11 mouse cellular contexts compared by ENCODE assay signal in genomic region chr11:6514837-6515236, GRCm38 (mm10). TPM values are rescaled to one million over a fixed set of nuclear protein-coding genes. Genes with fewer than 3 reads are reported as not detected.
DNase-seq lines count a peak whose midpoint lies in the region; ATAC-seq and TF ChIP-seq lines count a peak whose summit lies in the region.
"Had no signal": no experiment of that assay in that cellular context is flagged by ENCODE, and none has a peak within 500 bp of the region (broad histone marks: within the 10 kb centered on the region; RNA-seq: fewer than 3 reads in every experiment).

No protein-coding gene starts in this region.

- H3K4me2 ChIP-seq in hindbrain, postnatal 0 days (ENCODE audit: low read depth, low read length), result no peak overlapping the region
- no peak overlapping the region for H3K4me2 ChIP-seq in hindbrain, embryonic 13.5 days
- H3K4me2 ChIP-seq in midbrain, postnatal 0 days (ENCODE audit: low read depth, low read length, poor library complexity, severe bottlenecking), result no peak overlapping the region
- no peak overlapping the region for H3K4me2 ChIP-seq in midbrain, embryonic 14.5 days (ENCODE audit: low read length)
- H3K4me2 ChIP-seq: limb, embryonic 12.5 days had no signal

- peak; percentile 16 for DNase-seq in adrenal gland, postnatal 14 days
- no peak for DNase-seq in adrenal gland, postnatal 4 days (ENCODE audit: low spot score in 2 of 2)
- DNase-seq in hindbrain, postnatal 0 days (ENCODE audit: low spot score), result peak; percentile 64
- DNase-seq in midbrain, postnatal 0 days (ENCODE audit: low spot score), result peak; percentile 58
- DNase-seq in midbrain, embryonic 14.5 days, result no peak
- no peak for DNase-seq in B cell, adult 2 months
- no peak for DNase-seq in thymus, postnatal 0 days (ENCODE audit: low spot score)
- DNase-seq: adrenal gland, adult 2 months; heart, adult 18-20 months had no signal

- TF ChIP-seq CTCF in hindbrain, postnatal 0 days (IDR thresholded peaks at IDR 0.05; ENCODE audit: low read depth), result no peak
- no peak for TF ChIP-seq CTCF in midbrain, postnatal 0 days (IDR thresholded peaks at IDR 0.05)

- H3K27me3 ChIP-seq in hindbrain, postnatal 0 days (ENCODE audit: insufficient read depth, low read length), result no peaks in the 10 kb centered on the region
- H3K27me3 ChIP-seq in hindbrain, embryonic 13.5 days, result no peaks in the 10 kb centered on the region
- H3K27me3 ChIP-seq in midbrain, postnatal 0 days (ENCODE audit: insufficient read depth, low read length), result no peaks in the 10 kb centered on the region
- no peaks in the 10 kb centered on the region for H3K27me3 ChIP-seq in midbrain, embryonic 14.5 days (ENCODE audit: control insufficient read depth, insufficient read depth, low read length)
- H3K27me3 ChIP-seq: limb, embryonic 12.5 days had no signal

- no peaks in the 10 kb centered on the region for H3K4me1 ChIP-seq in hindbrain, postnatal 0 days (ENCODE audit: insufficient read depth, low read length)
- no peaks in the 10 kb centered on the region for H3K4me1 ChIP-seq in hindbrain, embryonic 13.5 days (replicated peaks)
- H3K4me1 ChIP-seq in midbrain, postnatal 0 days (ENCODE audit: insufficient read depth, low read length), result no peaks in the 10 kb centered on the region
- no peaks in the 10 kb centered on the region for H3K4me1 ChIP-seq in midbrain, embryonic 14.5 days (ENCODE audit: control insufficient read depth, insufficient read depth, low read length)
- H3K4me1 ChIP-seq: limb, embryonic 12.5 days had no signal

- H3K9me3 ChIP-seq in hindbrain, postnatal 0 days (ENCODE audit: low read length), result no peaks in the 10 kb centered on the region
- H3K9me3 ChIP-seq in hindbrain, embryonic 13.5 days, result no peaks in the 10 kb centered on the region
- H3K9me3 ChIP-seq in midbrain, postnatal 0 days (ENCODE audit: low read length), result no peaks in the 10 kb centered on the region
- no peaks in the 10 kb centered on the region for H3K9me3 ChIP-seq in midbrain, embryonic 14.5 days (ENCODE audit: control insufficient read depth, low read length)
- H3K9me3 ChIP-seq: limb, embryonic 12.5 days had no signal

- H3K27ac ChIP-seq in hindbrain, postnatal 0 days, result no peak overlapping the region
- no peak overlapping the region for H3K27ac ChIP-seq in hindbrain, embryonic 13.5 days
- no peak overlapping the region for H3K27ac ChIP-seq in midbrain, postnatal 0 days (ENCODE audit: low read depth, low read length)
- H3K27ac ChIP-seq in midbrain, embryonic 14.5 days (replicated peaks; ENCODE audit: low read depth, low read length), result no peak overlapping the region
- H3K27ac ChIP-seq: limb, embryonic 12.5 days had no signal

- H3K9ac ChIP-seq in hindbrain, postnatal 0 days (replicated peaks; ENCODE audit: low read length), result no peak overlapping the region
- H3K9ac ChIP-seq in hindbrain, embryonic 13.5 days, result no peak overlapping the region
- H3K9ac ChIP-seq in midbrain, postnatal 0 days (replicated peaks; ENCODE audit: low read length, poor library complexity, severe bottlenecking), result no peak overlapping the region
- no peak overlapping the region for H3K9ac ChIP-seq in midbrain, embryonic 14.5 days (replicated peaks; ENCODE audit: low read length)
- H3K9ac ChIP-seq: limb, embryonic 12.5 days had no signal

- 39% methylated on average over 7 of the region's 7 CpGs for WGBS in hindbrain, postnatal 0 days
- 50% methylated on average over 7 of the region's 7 CpGs for WGBS in hindbrain, embryonic 13.5 days
- 47% methylated on average over 7 of the region's 7 CpGs for WGBS in midbrain, postnatal 0 days
- WGBS in midbrain, embryonic 14.5 days, result 37% methylated on average over 7 of the region's 7 CpGs

- no peak overlapping the region for H3K4me3 ChIP-seq in hindbrain, postnatal 0 days (ENCODE audit: low read length)
- no peak overlapping the region for H3K4me3 ChIP-seq in hindbrain, embryonic 13.5 days
- no peak overlapping the region for H3K4me3 ChIP-seq in midbrain, postnatal 0 days (ENCODE audit: low read depth, low read length)
- H3K4me3 ChIP-seq in midbrain, embryonic 14.5 days (replicated peaks; ENCODE audit: low read depth, low read length), result no peak overlapping the region
- H3K4me3 ChIP-seq: limb, embryonic 12.5 days had no signal

- ATAC-seq in hindbrain, postnatal 0 days, result peak; percentile 82
- no peak for ATAC-seq in hindbrain, embryonic 13.5 days (ENCODE audit: low FRiP score)
- no peak for ATAC-seq in midbrain, postnatal 0 days (ENCODE audit: low FRiP score)
- ATAC-seq in midbrain, embryonic 14.5 days (ENCODE audit: low FRiP score, low TSS enrichment), result no peak; the same call in 1 of the 2 replicates

- H3K36me3 ChIP-seq in hindbrain, postnatal 0 days (ENCODE audit: insufficient read depth, low read length), result no peaks in the 10 kb centered on the region
- no peaks in the 10 kb centered on the region for H3K36me3 ChIP-seq in hindbrain, embryonic 13.5 days
- no peaks in the 10 kb centered on the region for H3K36me3 ChIP-seq in midbrain, postnatal 0 days (ENCODE audit: insufficient read depth, low read length)
- no peaks in the 10 kb centered on the region for H3K36me3 ChIP-seq in midbrain, embryonic 14.5 days (ENCODE audit: control insufficient read depth, insufficient read depth, low read length)
- H3K36me3 ChIP-seq: limb, embryonic 12.5 days had no signal

RNA-seq across cellular contexts. Expression of gene Myo1g, which starts 5.9 kb away (rescaled TPM):
- 4.0 and 11.8 TPM in 2 replicates for total RNA-seq in adrenal gland, postnatal 14 days (2021)
- total RNA-seq in adrenal gland, postnatal 4 days (2021), result 1 to 10 TPM; 3.1 to 4.8 TPM
- 0.68 and 1.0 TPM in 2 replicates for total RNA-seq in hindbrain, postnatal 0 days (2014; rRNA removed)
- 0.39 and 0.50 TPM in 2 replicates for polyA plus RNA-seq in hindbrain, postnatal 0 days (2015; fragmentation: Nextera tagmentation; extraction: Ambion mirVana)
- polyA plus RNA-seq in hindbrain, embryonic 13.5 days (2015; fragmentation: Nextera tagmentation; extraction: Ambion mirVana), result 0.42 and 0.48 TPM in 2 replicates
- 0.99 and 1.5 TPM in 2 replicates for total RNA-seq in midbrain, postnatal 0 days (2014; rRNA removed)
- polyA plus RNA-seq in midbrain, postnatal 0 days (2015; fragmentation: Nextera tagmentation; extraction: Ambion mirVana), result 0.38 and 0.62 TPM in 2 replicates
- 0.15 and 0.37 TPM in 2 replicates for polyA plus RNA-seq in midbrain, embryonic 14.5 days (2014; fragmentation: Nextera tagmentation; extraction: Ambion mirVana)
- polyA plus RNA-seq in thymus, postnatal 0 days (2015; fragmentation: Nextera tagmentation; extraction: Ambion mirVana), result 50.6 and 53.8 TPM in 2 replicates

RNA-seq across cellular contexts. Expression of gene Ccm2, which starts 31.9 kb away (rescaled TPM):
- total RNA-seq in adrenal gland, postnatal 14 days (2021), result 37.6 and 47.5 TPM in 2 replicates
- 10 to 100 TPM; 40.1 to 40.9 TPM for total RNA-seq in adrenal gland, postnatal 4 days (2021)
- 62.8 and 77.5 TPM in 2 replicates for total RNA-seq in hindbrain, postnatal 0 days (2014; rRNA removed)
- polyA plus RNA-seq in hindbrain, postnatal 0 days (2015; fragmentation: Nextera tagmentation; extraction: Ambion mirVana), result 74.1 and 80.2 TPM in 2 replicates
- 94.1 and 99.0 TPM in 2 replicates for polyA plus RNA-seq in hindbrain, embryonic 13.5 days (2015; fragmentation: Nextera tagmentation; extraction: Ambion mirVana)
- total RNA-seq in midbrain, postnatal 0 days (2014; rRNA removed), result 45.6 and 71.3 TPM in 2 replicates
- 64.3 and 67.1 TPM in 2 replicates for polyA plus RNA-seq in midbrain, postnatal 0 days (2015; fragmentation: Nextera tagmentation; extraction: Ambion mirVana)
- 73.8 and 84.3 TPM in 2 replicates for polyA plus RNA-seq in midbrain, embryonic 14.5 days (2014; fragmentation: Nextera tagmentation; extraction: Ambion mirVana)
- polyA plus RNA-seq in thymus, postnatal 0 days (2015; fragmentation: Nextera tagmentation; extraction: Ambion mirVana), result 189 and 190 TPM in 2 replicates

RNA-seq across cellular contexts. Expression of gene Purb, which starts 39.1 kb away (rescaled TPM):
- total RNA-seq in adrenal gland, postnatal 14 days (2021), result 73.6 and 75.8 TPM in 2 replicates
- total RNA-seq in adrenal gland, postnatal 4 days (2021), result 10 to 100 TPM; 72.9 to 77.4 TPM
- 35.9 and 36.9 TPM in 2 replicates for total RNA-seq in hindbrain, postnatal 0 days (2014; rRNA removed)
- polyA plus RNA-seq in hindbrain, postnatal 0 days (2015; fragmentation: Nextera tagmentation; extraction: Ambion mirVana), result 17.1 and 17.9 TPM in 2 replicates
- polyA plus RNA-seq in hindbrain, embryonic 13.5 days (2015; fragmentation: Nextera tagmentation; extraction: Ambion mirVana), result 12.6 and 13.0 TPM in 2 replicates
- total RNA-seq in midbrain, postnatal 0 days (2014; rRNA removed), result 38.0 and 45.1 TPM in 2 replicates
- 12.2 and 14.2 TPM in 2 replicates for polyA plus RNA-seq in midbrain, postnatal 0 days (2015; fragmentation: Nextera tagmentation; extraction: Ambion mirVana)
- polyA plus RNA-seq in midbrain, embryonic 14.5 days (2014; fragmentation: Nextera tagmentation; extraction: Ambion mirVana), result 12.5 and 12.7 TPM in 2 replicates
- polyA plus RNA-seq in thymus, postnatal 0 days (2015; fragmentation: Nextera tagmentation; extraction: Ambion mirVana), result 17.8 and 22.5 TPM in 2 replicates

Comparison
In these comparisons a context has a peak if more than half of its experiments do, and no peak if none do; other contexts are left out.
1. DNase-seq: peak in adrenal gland, postnatal 14 days (single experiment), hindbrain, postnatal 0 days (single experiment) and midbrain, postnatal 0 days (single experiment); none in adrenal gland, postnatal 4 days (0 of 2), midbrain, embryonic 14.5 days (single experiment), B cell, adult 2 months (0 of 2) and thymus, postnatal 0 days (single experiment).
2. RNA of gene Myo1g, which starts 5.9 kb away (polyA plus RNA-seq): 50.6 to 53.8 TPM in thymus, postnatal 0 days; 0.38 to 0.62 TPM in midbrain, postnatal 0 days, 0.42 to 0.48 TPM in hindbrain, embryonic 13.5 days, 0.39 to 0.50 TPM in hindbrain, postnatal 0 days and 0.15 to 0.37 TPM in midbrain, embryonic 14.5 days; every median in the first group is over 10 times any median in the second.